Mouse (Mus musculus): ENCODE measurements around the gene Gm13278. TPM values are rescaled to one million over a fixed set of nuclear protein-coding genes. Genes with fewer than 3 reads are reported as not detected.
"Not testable (repeated sequence)": the region's sequence is repeated elsewhere in the genome, so short reads cannot be mapped to it uniquely, and the experiment has no call there.

Gene Gm13278
- not detected in 2 replicates for polyA plus RNA-seq (2012; ENCODE audit: insufficient read depth, insufficient read length, low replicate concordance, missing spikeins)

- not testable (repeated sequence) for H3K27ac ChIP-seq (ENCODE audit: insufficient read depth, low read depth, low read length); H3K4me1 ChIP-seq (ENCODE audit: control insufficient read depth, insufficient read depth, low read length); H3K4me3 ChIP-seq (ENCODE audit: insufficient read depth, low read depth, low read length)
- no CpG with 5 or more reads among the region's 28 CpGs for WGBS
These were observed at the start of gene Gm13278 for GRCm38 (mm10) chr4:88791250-88791649. Gene Gm13278, plus strand, starts transcription at chr4:88791550.

DNA sequence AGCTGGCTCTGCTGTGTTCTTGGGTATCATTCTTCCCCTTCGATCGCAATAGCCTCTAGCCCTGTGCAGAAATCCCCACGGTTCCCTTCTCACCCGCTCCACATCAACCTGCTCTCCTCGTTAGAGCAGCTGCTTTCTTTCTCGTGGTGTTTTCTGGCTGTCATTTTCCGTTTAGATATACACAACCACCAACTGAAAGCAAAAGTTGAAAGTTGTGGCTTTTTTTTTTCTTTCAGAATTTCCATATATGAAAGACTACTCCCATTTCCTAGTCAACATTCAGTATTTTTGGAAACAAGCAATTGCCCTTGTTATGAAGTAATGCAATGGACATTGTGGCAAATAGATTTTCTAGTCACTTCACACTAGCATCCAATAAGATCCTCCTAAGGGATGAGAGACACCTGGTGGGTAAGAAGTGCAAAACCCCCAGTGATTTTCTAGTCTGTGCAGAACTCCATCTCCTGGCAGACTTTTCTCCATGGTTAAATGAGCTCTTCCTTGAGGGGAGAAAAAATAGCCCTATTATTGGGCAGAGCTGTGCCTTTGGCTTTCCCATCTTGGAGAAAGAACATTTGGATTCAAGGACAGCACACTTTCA, 48.5 kb upstream of the Gm13278 start:
- TF ChIP-seq POLR2A (IDR thresholded peaks at IDR 0.05; ENCODE audit: insufficient read depth, low read depth, low read length) (no peak), CTCF (IDR thresholded peaks at IDR 0.05; ENCODE audit: insufficient read depth, low read depth, low read length) (no peak)
- H3K4me1 ChIP-seq (ENCODE audit: control insufficient read depth, insufficient read depth, low read length) = no peaks in the 10 kb centered on the region
- no peak overlapping the region for H3K4me3 ChIP-seq (ENCODE audit: insufficient read depth, low read depth, low read length)
- no peak overlapping the region for H3K27ac ChIP-seq (ENCODE audit: insufficient read depth, low read depth, low read length)
- 76% methylated on average over 7 of the region's 7 CpGs for WGBS

DNA sequence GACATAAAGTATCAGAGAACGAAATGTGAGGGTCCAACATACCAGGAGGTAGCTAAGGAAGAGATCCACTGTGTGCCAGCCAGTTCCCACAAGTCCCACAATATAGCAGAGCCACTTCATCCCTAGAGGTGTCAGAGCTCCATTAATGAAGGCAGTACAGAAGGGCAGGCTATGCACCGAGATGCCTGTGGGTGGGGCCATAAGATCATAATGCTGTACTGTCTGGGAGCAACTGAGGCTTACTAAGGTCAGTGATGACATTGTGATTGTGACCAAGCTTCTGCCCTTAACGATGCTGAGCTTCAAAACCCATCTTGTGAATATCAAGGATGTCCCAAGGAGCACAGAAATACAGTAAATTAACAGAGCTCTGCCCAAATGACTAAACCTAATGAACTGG, 47.1 kb upstream of the Gm13278 start:
- Histone ChIP-seq H3K27ac (ENCODE audit: insufficient read depth, low read depth, low read length) (no peak overlapping the region), H3K4me1 (ENCODE audit: control insufficient read depth, insufficient read depth, low read length) (no peaks in the 10 kb centered on the region), H3K4me3 (ENCODE audit: insufficient read depth, low read depth, low read length) (no peak overlapping the region)
- WGBS = 61% methylated on average over 3 of the region's 3 CpGs
- no peak for TF ChIP-seq POLR2A (IDR thresholded peaks at IDR 0.05; ENCODE audit: insufficient read depth, low read depth, low read length)
- no peak for TF ChIP-seq CTCF (IDR thresholded peaks at IDR 0.05; ENCODE audit: insufficient read depth, low read depth, low read length)

- TF ChIP-seq CTCF (IDR thresholded peaks at IDR 0.05; ENCODE audit: insufficient read depth, low read depth, low read length) (no peak), POLR2A (IDR thresholded peaks at IDR 0.05; ENCODE audit: insufficient read depth, low read depth, low read length) (no peak)
- Histone ChIP-seq H3K4me1 (ENCODE audit: control insufficient read depth, insufficient read depth, low read length) (no peaks in the 10 kb centered on the region), H3K4me3 (ENCODE audit: insufficient read depth, low read depth, low read length) (no peak overlapping the region), H3K27ac (ENCODE audit: insufficient read depth, low read depth, low read length) (no peak overlapping the region)
- 74% methylated on average over 6 of the region's 6 CpGs for WGBS
These were observed 41.4 kb upstream of the Gm13278 start for GRCm38 (mm10) chr4:88749926-88750325.

DNA sequence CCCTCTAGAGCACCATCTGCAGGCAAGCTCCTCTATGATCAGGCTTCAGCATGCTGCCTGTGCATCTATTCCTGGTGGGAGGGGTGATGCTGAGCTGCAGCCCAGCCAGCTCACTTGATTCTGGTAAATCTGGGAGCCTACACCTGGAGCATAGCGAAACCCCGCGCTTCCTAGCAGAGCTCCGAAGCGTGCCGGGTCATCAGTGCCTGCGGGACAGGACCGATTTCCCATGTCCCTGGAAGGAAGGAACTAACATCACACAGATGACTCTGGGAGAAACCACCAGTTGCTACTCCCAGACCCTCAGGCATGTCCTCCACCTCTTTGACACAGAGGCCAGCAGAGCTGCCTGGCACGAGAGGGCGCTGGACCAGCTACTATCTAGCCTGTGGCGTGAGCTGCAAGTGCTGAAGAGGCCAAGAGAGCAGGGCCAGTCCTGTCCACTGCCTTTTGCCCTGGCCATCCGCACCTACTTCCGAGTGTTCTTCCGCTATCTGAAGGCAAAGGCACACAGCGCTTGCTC, 36.5 kb upstream of the Gm13278 start, which contains the start of gene Gm13271:
TSS of gene Gm13271 (plus strand) at position 51 of the 523 bp plus-strand sequence.
- WGBS = 80% methylated on average over 15 of the region's 15 CpGs
- H3K4me3 ChIP-seq (ENCODE audit: insufficient read depth, low read depth, low read length); H3K4me1 ChIP-seq (ENCODE audit: control insufficient read depth, insufficient read depth, low read length); H3K27ac ChIP-seq (ENCODE audit: insufficient read depth, low read depth, low read length): not testable (repeated sequence)

DNA sequence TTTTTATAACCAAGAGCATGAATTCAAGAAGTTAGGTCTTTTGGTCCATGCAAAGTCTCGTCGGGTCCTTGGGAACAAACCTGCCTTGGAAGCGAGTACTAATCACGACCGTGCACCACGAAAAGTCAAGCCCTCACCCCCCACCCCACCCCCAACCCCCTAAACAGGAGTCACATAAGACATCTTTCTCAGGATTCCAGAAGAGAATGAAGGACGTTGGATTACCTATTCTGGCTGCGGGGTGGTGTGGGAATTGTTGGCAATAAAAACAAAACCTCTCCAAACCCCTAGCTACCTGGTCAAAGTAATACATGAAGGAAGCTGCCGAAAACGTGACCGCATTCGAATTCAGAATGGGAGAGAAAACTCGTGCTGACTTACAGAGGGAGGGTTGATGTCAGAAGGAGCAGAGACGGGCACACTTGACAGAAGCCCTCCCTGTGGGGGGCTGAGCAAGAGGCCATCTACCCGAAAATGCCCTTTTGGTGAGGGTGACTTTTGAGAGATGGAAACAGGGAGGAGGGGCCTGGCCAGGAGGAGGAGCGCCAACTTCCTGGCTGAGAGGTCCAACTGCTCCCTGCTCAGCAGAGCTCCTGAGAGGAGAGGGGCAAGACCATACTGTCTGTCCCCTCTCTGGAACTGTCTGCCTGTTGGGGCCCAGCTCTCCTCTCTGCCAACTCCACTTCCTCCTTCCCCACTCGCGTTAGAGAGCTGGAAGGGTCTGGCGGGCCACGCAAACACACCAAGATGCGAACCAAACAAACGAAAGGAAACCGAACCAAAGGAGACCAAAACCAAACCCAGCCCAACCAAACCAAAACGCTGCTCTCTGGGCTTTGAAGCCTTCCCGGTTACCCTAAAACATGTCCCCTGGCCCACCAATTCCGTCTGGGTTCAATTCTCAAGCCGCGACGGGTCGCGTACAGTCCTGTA, 34.5 kb upstream of the Gm13278 start:
- not testable (repeated sequence) for H3K4me1 ChIP-seq (ENCODE audit: control insufficient read depth, insufficient read depth, low read length)
- WGBS = 10% methylated on average over 29 of the region's 31 CpGs
- H3K27ac ChIP-seq (ENCODE audit: insufficient read depth, low read depth, low read length) = peak overlapping the region; percentile 4; the same call in 1 of the 2 replicates
- H3K4me3 ChIP-seq (ENCODE audit: insufficient read depth, low read depth, low read length) = peak overlapping the region; percentile 43

DNA sequence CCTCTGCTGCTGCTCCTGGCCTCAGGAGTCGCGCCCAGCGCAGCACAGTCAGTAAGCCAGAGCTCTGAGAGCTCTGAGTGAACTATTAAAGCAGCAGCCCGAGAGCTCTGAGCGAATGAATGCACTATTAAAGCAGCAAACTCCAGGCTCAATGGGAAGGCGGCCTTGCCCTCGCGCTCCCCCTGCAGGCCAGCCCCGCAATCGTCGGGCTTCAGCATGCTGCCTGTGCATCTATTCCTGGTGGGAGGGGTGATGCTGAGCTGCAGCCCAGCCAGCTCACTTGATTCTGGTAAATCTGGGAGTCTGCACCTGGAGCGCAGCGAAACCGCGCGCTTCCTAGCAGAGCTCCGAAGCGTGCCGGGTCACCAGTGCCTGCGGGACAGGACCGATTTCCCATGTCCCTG, 33.7 kb upstream of the Gm13278 start:
- TF ChIP-seq CTCF (IDR thresholded peaks at IDR 0.05; ENCODE audit: insufficient read depth, low read depth, low read length) = peak; percentile 55
- H3K4me3 ChIP-seq (ENCODE audit: insufficient read depth, low read depth, low read length) = peak overlapping the region; percentile 43
- WGBS = under 1% methylated on average over 19 of the region's 21 CpGs
- H3K4me1 ChIP-seq (ENCODE audit: control insufficient read depth, insufficient read depth, low read length); H3K27ac ChIP-seq (ENCODE audit: insufficient read depth, low read depth, low read length): not testable (repeated sequence)

- H3K4me1 ChIP-seq (ENCODE audit: control insufficient read depth, insufficient read depth, low read length); H3K4me3 ChIP-seq (ENCODE audit: insufficient read depth, low read depth, low read length); H3K27ac ChIP-seq (ENCODE audit: insufficient read depth, low read depth, low read length): not testable (repeated sequence)
- 88% methylated on average over 9 of the region's 9 CpGs for WGBS
These were observed 32.6 kb upstream of the Gm13278 start for GRCm38 (mm10) chr4:88758751-88759150.

DNA sequence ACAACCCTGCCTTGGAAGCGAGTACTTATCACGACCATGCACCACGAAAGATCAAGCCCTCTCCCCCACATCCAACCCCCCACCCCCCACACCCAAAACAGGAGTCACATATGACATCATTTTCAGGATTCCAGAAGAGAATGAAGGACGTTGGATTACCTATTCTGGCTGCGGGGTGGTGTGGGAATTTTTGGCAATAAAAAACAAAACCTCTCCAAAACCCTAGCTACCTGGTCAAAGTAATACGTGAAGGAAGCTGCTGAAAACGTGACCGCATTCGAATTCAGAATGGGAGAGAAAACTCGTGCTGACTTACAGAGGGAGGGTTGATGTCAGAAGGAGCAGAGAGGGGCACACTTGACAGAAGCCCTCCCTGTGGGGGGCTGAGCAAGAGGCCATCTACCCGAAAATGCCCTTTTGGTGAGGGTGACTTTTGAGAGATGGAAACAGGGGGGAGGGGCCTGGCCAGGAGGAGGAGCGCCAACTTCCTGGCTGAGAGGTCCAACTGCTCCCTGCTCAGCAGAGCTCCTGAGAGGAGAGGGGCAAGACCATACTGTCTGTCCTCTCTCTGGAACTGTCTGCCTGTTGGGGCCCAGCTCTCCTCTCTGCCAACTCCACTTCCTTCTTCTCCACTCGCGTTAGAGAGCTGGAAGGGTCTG, 31.6 kb upstream of the Gm13278 start, which contains the start of gene Gm13283:
TSS of gene Gm13283 (plus strand) at position 510 of the 659 bp plus-strand sequence.
- H3K27ac ChIP-seq (ENCODE audit: insufficient read depth, low read depth, low read length); H3K4me1 ChIP-seq (ENCODE audit: control insufficient read depth, insufficient read depth, low read length): not testable (repeated sequence)
- WGBS = 28% methylated on average over 10 of the region's 14 CpGs
- peak within 1 kb of the TSS; percentile 40 for H3K4me3 ChIP-seq (ENCODE audit: insufficient read depth, low read depth, low read length)

GRCm38 (mm10) chr4:88760431-88760830, 30.9 kb upstream of the Gm13278 start:
- H3K4me1 ChIP-seq (ENCODE audit: control insufficient read depth, insufficient read depth, low read length); H3K27ac ChIP-seq (ENCODE audit: insufficient read depth, low read depth, low read length): not testable (repeated sequence)
- H3K4me3 ChIP-seq (ENCODE audit: insufficient read depth, low read depth, low read length) = peak overlapping the region; percentile 40
- WGBS = under 1% methylated on average over 23 of the region's 28 CpGs

GRCm38 (mm10) chr4:88761776-88762175, 29.6 kb upstream of the Gm13278 start:
- not testable (repeated sequence) for H3K27ac ChIP-seq (ENCODE audit: insufficient read depth, low read depth, low read length); H3K4me3 ChIP-seq (ENCODE audit: insufficient read depth, low read depth, low read length); H3K4me1 ChIP-seq (ENCODE audit: control insufficient read depth, insufficient read depth, low read length)
- WGBS = 84% methylated on average over 6 of the region's 8 CpGs

- not testable (repeated sequence) for H3K4me1 ChIP-seq (ENCODE audit: control insufficient read depth, insufficient read depth, low read length); H3K4me3 ChIP-seq (ENCODE audit: insufficient read depth, low read depth, low read length); H3K27ac ChIP-seq (ENCODE audit: insufficient read depth, low read depth, low read length)
- 72% methylated on average over 9 of the region's 9 CpGs for WGBS
These were observed 29.0 kb upstream of the Gm13278 start for GRCm38 (mm10) chr4:88762341-88762740.

GRCm38 (mm10) chr4:88763384-88764018, 27.8 kb upstream of the Gm13278 start:
- WGBS = 3% methylated on average over 42 of the region's 42 CpGs
- not testable (repeated sequence) for H3K27ac ChIP-seq (ENCODE audit: insufficient read depth, low read depth, low read length); H3K4me1 ChIP-seq (ENCODE audit: control insufficient read depth, insufficient read depth, low read length)
- H3K4me3 ChIP-seq (ENCODE audit: insufficient read depth, low read depth, low read length) = peak overlapping the region; percentile 44
